Mouse (Mus musculus): ENCODE measurements around the gene Tmem72.
A peak's percentile ranks its signal among the peaks of the same experiment; 100 is the strongest.

Gene Tmem72

GRCm38 (mm10) chr6:116682317-116682716 lies 34.4 kb downstream of the Tmem72 start:
- DNase-seq (ENCODE audit: low spot score in 2 of 2): peak; percentile 82 to 84

GRCm38 (mm10) chr6:116679563-116680288 lies 37.0 kb downstream of the Tmem72 start:
- DNase-seq (ENCODE audit: low spot score in 2 of 2): peak; percentile 85 to 86

DNA sequence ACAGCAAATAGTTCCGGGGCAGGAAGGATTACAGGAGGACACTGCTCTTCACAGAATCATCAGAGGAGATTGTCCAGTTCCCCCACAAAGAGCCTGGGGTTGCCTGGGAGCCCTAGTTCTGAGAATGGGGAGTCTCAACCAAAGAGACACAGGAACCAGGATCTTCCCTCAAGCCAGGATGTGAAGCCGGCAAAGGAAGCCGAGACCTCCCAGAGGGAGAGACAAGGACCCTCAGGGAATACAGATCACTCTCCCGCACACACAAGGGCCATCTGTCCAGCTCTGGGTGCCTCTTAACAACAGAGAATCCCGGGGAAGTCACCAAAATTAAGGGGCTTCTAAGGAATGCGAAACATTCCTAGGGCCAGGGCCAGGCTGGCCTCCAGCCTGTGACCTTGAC lies 39.4 kb downstream of the Tmem72 start:
- no peak for DNase-seq (ENCODE audit: low spot score in 2 of 2)

DNA sequence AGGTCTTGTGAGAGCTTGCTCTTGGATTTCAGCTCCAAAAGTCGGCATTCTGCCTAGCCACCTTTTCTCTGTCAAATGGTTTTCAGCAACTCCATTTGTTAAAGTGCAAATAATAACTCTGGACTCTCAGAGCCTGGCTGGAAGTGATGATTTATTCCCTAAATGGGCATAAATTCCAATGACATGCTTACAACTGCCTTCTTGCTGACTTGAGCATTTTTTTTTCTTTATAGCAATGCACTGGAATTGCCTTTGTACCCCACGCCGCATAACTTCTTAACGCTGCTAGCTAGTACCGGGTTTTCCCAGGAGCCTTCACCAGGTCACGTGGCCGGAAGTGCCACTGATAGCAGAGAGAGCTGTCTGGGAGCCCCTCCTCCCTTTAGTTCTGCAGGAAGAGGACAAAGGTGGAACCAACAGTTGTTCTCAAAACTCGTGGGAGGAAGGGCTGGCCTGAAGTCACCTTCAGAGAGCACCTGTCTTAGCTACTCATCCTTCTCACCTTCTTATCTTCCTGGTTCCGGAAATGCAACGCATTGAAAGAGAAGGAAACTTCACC lies 40.3 kb downstream of the Tmem72 start:
- peak; percentile 47 to 48 for DNase-seq (ENCODE audit: low spot score in 2 of 2)

- peak; percentile 51 to 54 for DNase-seq (ENCODE audit: low spot score in 2 of 2)
Observed at GRCm38 (mm10) chr6:116674283-116674886, 42.3 kb downstream of the Tmem72 start.

DNA sequence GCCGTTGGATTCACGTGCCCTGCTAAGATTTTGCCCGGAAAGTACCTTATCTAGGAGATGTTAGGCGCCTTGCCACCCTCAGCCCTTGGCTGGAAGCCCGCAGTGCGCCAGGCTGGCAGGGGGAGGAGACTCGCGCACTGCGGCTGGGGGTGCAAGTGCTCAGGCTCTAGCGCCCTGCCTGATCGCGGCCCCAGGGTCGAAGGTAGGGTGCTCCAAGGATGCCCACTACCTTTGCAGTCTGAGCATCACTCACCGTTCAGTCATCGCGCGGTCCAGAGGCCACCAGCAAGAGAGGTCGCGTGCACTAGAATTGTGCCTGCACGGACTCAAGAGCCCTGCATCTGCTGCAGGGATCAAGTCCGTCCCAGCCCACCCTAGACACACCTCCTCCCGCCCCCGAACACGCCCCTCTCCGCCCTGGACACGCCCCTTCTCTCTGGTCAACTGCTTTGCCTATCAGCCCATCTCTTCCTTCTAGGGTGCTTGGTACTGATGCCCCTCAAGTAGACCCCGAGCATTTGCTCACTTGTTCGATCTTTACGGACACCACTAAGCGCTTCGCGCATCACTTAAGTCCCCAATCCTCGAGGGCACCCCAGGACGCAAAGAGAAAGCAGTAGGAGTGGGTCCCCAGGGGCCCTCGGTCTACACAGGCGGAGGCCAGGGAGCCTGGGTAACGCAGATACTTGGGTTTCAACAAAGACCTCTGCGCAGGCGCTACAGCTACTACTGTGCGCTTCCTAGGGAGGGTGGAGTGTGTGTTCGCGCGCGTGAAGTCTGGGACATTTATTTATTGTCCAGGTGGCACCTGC lies 43.0 kb downstream of the Tmem72 start, which contains the start of gene Rassf4:
TSS of gene Rassf4 (minus strand) at position 482 of the 812 bp plus-strand sequence.
- peak; percentile 91 for DNase-seq (ENCODE audit: low spot score in 2 of 2)

DNA sequence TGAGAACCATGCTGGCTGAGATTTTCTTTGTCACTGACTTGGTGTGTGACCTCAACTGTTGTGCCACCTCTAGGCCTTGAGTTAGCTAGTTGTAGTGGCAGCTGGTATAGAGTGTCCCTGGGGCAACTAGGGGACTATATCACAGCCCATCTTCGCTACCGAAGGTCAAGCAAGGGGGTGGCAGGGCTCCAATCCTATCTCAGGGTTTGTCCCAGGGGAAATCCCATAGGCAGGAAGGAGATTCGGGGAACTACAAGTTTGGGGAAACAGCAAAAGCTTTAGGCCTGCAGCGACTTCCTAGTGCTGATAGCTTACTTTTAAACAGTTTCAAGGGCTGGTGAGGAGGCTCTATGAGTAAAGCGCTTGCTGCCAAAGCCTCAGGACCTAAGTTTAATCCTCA lies 44.4 kb downstream of the Tmem72 start:
- no peak for DNase-seq (ENCODE audit: low spot score in 2 of 2)

- no peak for DNase-seq (ENCODE audit: low spot score in 2 of 2)
Observed at GRCm38 (mm10) chr6:116671768-116672167, 44.9 kb downstream of the Tmem72 start.

DNA sequence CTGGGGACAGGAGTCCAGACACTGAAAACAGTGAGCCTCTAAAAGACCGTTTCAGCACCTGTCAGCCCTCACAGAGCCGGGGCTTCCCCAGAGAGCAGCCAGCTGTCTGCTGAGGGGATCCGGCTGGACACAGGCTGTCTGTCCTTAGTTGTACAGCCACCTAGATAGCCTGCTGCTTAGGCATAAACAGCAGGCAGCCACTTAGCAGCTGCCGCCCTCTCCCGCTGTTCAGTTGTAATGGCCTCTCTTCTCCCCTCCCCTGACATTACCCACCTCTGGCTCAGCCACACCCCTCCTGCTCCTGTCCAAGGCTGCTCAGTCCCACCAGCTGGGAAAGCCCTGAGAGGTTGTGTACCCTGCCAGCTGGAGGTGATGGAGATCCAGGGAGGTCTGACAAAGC lies 45.7 kb downstream of the Tmem72 start:
- DNase-seq (ENCODE audit: low spot score in 2 of 2): no peak

DNA sequence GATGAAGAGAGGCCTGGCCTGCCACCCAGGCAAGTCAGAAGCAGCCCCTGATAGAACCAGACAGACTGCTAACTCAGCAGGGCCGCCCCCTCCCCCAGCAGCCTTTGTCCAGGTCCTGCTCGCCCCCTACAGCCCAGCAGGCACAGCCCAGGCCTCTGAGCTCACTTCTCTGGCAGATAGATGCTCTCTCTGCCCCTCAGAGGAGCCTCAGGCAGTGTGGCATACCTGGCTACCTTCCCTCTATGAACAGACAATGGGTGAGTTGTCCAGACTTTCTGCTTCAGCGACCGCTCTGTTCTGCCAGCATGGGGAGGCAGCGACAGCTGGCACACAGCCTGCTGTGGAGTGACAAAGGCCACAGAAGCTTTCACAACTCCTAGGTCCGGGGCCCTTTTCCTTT lies 46.6 kb downstream of the Tmem72 start:
- no peak for DNase-seq (ENCODE audit: low spot score in 2 of 2)

- DNase-seq (ENCODE audit: low spot score in 2 of 2): no peak
Observed at GRCm38 (mm10) chr6:116668682-116669470, 47.8 kb downstream of the Tmem72 start.

DNA sequence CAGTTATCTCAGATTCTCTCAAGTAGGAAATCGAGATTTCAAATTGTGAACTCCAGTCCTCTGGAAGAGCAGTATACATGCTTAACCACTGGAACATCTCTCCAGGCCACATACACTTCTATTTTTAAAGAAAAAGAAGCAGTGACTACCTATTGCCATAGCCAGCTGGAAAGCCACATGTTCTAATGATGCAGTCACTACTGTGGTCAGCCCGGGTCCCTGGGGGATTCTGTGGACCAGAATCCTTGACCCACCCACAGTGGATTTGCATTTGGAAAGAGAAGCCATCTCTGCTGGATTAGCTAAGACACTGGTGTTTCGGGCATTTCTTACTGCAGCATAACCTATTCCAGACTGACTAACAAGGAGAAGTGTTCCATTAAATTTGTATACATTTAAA lies 49.3 kb downstream of the Tmem72 start:
- DNase-seq (ENCODE audit: low spot score in 2 of 2): no peak

DNA sequence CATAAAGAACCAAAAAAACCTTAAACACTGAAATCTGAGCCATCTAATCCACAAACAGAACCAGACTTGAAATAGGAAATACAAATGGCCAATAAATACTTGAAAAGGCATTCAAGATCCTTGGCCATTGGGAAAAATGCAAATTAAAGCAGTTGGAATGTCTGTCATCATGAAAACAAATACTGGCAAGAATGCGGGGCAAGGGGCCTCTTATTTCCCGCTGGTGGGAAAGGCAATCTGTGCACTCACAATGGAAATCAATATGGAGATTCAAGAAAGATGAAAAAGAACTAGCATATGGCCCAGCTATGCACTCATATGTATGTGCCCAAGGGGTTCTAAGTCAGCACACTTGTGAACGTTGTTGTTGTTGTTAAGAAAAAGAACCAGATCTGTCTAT lies 49.8 kb downstream of the Tmem72 start:
- DNase-seq (ENCODE audit: low spot score in 2 of 2): no peak

- no peak for DNase-seq (ENCODE audit: low spot score in 2 of 2)
Observed at GRCm38 (mm10) chr6:116666085-116666750, 50.5 kb downstream of the Tmem72 start.

DNA sequence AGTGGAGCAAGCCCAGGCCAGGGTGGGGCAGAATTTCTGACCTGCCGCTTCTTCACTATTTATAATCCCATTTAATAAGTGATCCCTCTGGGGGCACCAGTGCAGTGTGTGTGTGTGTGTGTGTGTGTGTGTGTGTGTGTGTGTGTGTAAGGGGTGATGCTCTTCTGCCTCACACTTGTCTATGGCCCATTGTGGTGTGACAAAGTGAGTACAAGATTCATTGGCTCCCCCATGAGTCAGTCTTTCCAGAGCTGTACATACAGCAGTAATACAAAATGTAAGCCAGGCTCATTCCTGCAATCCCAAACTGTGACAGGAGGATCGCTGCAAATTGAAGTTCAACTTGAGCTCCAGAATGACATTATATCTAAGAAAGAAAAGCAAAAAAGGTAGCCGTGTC lies 51.9 kb downstream of the Tmem72 start:
- DNase-seq (ENCODE audit: low spot score in 2 of 2): no peak

DNA sequence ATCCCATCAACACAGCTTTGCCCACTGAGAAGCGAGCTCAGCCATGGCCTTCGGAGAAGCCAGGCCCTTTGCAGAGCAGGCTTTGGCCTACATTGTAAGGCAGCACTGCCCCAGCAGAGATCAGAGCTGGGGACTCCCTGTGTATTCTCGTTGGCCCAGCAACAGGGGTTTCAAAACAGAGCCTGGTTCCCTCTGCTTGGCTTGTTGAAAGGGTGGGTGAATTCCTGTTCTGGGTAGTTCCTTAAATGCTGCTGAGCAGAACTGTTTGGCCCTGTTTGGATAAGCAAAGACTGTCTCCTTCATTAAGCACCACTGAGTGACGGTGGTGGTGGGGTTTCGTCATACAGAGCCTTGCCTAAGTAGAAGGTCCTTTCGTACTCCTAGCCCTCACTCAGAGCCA lies 52.7 kb downstream of the Tmem72 start:
- DNase-seq (ENCODE audit: low spot score in 2 of 2): peak; percentile 45

DNA sequence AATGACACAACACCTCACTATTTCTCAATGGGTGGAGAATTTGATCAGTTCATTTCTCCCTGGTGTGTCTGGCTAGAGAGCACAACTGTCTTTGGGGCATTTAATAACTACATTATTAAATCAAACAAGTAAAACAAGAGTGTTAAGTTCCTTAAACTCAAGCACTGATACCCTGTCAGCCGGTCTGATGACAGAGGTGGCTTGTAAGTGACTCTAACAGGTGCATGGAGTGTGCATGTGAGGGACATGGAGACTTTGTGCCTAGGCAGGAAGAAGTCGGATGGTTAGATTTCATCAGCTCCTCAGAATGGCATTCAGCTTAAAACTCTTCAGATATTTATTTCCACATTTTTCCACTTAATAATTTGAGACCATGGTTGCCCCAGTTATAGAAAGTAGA lies 53.3 kb downstream of the Tmem72 start:
- DNase-seq (ENCODE audit: low spot score in 2 of 2): no peak

GRCm38 (mm10) chr6:116653684-116654454 lies 62.8 kb downstream of the Tmem72 start:
- peak; percentile 28 to 46 for DNase-seq (ENCODE audit: low spot score in 2 of 2)

DNA sequence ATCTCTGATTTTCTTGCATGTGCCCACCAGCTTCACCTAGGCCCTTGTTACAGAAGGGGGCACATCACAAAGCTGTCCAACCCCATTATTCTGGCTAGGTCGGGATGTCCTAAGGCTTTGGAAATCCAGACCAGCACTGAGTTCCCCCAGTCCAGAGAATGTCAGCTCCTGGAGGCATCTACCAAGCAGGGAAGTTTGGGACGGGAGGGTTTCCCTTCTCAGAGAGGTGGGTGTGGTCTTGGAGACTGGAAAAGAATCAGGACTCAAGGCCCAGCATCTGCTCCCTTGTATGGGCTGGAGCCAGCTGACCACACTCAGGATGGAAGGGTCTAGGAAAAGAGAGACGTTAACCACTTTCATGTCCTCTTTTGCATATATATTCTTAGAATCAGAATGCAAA lies 63.5 kb downstream of the Tmem72 start:
- no peak for DNase-seq (ENCODE audit: low spot score in 2 of 2)

DNA sequence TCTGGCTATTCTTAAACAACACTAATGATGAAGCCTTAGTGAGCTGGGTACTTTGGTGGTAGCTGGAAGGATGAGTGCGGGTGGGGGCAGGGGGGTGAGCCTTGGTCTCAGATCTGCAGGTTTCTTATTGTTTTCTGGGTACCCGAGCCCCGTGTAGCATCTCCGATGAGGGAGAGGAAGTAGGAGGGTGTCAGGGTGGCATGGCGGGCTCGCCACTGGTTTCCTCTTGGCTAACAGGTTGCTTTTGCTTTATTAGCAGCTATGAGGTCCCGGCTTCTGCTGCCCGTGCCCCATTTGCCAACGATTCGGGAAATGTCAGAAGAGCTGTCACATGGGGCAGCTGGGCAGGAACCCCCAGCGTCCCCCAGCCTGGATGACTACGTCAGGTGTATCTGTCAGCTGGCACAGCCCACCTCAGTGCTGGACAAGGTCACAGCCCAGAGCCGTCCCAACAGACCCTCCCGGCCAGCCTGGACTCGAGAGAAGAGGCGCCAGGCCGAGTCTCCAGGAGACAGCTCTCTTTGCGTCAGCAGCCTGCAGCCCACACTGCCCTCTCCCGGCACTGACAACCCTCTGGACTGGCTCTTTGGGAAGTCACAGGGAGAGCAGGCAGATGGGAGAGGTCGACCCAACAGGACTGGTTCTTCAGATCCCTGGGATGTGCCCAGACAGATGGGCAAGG lies 65.1 kb downstream of the Tmem72 start:
- DNase-seq (ENCODE audit: low spot score in 2 of 2): no peak

Data from spleen, postnatal 36 days (tissue).